Mouse (Mus musculus): ENCODE data around the gene Ank.

The Ank gene

GRCm38 (mm10) chr15:27497300-27497997, 31.0 kb downstream of the Ank start:
- DNase-seq: no peak

- no peak for DNase-seq
Observed at GRCm38 (mm10) chr15:27498078-27498477, 31.6 kb downstream of the Ank start.

DNA sequence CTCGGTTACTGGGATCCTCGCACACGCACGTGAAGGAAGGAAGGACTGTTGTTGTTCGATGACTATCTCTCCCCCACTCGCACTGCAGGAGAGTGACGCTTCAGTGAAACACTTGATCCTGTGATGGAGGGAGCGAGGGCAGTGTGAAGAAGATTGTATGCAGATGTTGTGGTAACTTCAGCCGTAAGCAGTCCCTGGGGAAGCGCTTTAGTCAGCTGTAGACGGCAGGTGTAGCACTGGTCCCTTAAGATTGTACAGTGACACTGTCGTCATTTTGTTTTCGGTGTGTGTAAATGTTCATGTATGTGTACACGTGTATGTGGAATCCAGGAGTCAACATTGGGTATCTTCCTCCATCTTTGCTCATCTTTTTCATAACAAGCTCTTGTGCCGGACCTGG, 33.9 kb downstream of the Ank start:
- no peak for DNase-seq

DNA sequence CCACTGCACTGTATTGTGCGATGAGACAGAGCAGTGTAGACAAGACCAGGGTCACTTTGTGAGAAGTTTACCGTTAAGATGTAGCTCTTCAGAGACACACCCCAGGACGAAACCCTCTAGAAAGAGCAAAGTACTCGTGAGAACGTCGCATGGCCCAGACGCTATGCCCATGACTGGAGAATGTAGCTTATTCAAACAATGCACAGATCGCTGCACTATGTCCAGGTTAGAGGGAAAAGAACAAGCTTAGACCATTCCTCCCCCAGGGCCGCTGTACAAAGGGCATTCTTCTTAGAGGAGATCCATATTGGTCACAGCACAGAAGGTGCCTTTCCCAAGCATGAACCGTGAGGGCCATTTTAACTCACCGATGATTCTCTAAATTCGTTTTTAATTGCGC, 35.9 kb downstream of the Ank start:
- no peak for DNase-seq

DNA sequence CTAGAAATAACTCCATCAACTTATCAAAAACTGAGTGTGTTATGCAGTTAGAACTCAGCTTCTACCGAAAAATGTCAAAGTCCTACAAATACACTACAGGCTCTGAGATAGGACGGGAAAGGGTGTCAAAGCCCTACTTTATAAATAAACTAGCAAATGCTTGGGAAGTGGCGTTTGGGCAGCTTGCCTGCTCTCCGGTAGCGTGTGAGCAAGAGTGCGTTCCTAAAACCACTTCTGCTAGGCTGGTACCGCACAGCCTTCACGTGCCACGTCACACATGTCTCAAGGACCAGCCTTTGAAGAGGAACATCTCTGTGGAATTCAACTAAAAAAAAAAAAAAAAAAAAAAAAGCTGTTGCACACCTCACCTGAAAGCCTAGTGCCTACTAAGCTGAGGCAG, 36.7 kb downstream of the Ank start:
- DNase-seq: no peak

DNA sequence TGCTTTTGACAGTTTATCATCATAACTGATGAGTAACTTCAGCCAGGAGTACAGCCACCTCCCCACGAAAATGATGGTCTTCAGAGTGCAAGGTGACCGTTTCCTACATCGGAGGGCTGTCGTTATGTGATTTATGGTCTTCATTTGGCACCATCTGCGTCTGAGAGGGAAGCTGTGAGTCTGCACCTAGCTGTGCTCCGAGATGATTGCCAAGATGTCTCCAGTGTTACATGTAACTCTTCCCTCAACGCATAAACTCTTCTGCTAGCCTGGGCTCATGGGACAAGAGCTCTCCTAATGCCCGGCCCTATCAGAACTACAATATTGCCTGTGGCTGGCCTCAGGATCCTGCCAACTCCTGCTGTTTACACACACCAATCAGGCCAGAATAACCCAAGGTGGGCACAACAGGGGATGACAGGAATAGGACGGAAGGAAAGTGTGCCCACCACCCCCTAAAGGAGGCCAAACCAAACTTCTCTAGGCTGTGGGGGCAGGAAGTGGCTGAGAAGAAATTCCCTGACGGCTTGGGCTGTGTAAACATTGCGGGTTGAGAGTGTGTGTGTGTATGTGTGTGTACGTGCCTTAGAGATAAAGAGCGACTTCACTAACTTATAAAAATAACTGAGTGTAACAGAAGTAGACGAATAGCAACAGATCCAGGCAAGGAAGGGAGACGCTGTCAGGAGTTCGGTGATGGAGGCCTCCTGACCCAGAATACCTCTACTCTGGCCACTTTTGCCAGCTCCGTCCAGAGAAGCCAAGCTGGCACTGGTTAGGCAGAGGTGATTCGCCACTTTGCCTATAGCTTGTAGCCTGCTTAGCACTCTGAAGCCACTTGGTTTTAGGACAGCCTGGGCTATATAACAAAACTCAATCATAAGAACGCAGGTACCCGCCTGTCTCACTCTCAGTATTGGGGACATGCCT, 37.6 kb downstream of the Ank start:
- no peak for DNase-seq

DNA sequence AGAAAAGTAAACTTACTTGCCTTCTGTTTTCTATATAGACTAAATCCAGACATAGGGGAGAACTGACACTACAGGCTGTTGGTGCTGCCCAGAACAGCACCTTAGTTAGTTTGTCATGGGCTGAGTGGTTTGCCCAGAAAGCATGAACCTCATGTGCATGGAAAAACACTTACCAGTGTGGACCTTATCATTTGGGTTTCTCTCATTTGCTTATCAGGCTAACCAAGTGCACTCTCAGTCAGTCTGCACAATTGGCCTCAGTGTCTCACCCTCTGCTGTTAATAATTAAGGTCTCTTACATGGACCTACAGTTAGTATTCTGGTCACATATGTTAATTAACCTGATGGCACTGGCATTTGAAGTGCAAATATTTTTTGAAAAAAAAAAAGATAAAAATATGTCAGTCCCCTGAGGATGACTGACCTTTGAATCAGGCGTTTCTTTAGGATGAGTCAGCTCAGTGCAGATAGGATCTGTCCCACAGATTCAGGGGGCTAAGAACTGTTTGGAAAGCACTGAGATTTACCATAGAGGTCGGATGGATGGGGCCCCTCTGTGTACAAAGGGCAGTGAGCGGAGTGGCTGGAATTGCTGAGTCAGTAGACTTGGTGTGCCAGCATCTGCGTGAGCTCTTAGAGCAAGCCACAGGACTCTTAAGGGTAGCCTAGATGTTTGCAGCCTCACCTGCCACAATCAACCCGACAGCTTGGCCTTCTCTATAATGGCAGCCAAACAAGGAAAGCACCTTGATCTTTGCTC, 39.8 kb downstream of the Ank start:
- no peak for DNase-seq

- no peak for DNase-seq
Observed at GRCm38 (mm10) chr15:27506893-27507596, 40.6 kb downstream of the Ank start.

- DNase-seq: no peak
Observed at GRCm38 (mm10) chr15:27508169-27508568, 41.7 kb downstream of the Ank start.

DNA sequence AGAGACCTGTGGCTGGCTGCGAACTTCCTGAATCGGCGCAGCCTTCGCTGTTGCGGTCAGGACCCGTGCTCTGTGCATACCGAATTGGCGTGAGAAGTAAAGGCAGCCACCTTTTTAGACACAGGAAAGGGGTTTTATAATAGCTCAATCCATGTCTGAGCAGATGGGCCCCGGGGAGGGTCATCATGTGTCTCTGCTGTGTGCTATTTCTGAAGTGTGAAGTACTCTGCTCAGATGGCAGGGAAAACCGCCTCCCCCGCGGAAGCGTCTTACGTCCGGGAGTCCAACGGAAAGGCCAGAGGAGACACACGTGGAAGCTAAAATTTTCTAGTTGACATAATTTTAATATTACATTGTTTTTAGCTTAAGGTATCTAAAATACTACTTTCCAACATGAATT, 42.5 kb downstream of the Ank start:
- peak; percentile 94 for DNase-seq

DNA sequence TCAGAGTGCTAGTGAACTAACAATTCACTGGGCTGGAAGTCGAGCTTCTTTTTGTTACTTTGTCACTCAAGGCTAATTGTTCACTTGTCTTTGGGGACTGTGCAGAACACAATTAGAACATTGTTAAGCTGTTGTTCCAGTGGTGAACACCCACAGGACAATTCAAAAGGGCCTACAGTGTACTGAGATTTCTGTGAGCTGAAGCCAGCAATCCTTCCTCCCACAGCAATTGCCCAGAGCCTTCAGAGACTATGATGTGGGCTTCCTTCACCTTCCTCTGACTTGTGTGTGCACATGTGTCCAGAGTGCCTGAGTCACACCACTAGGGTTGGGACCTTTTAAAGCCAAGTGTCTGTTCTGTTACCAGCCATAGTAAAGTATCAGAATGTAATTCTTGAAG, 50.5 kb downstream of the Ank start:
- DNase-seq: no peak

DNA sequence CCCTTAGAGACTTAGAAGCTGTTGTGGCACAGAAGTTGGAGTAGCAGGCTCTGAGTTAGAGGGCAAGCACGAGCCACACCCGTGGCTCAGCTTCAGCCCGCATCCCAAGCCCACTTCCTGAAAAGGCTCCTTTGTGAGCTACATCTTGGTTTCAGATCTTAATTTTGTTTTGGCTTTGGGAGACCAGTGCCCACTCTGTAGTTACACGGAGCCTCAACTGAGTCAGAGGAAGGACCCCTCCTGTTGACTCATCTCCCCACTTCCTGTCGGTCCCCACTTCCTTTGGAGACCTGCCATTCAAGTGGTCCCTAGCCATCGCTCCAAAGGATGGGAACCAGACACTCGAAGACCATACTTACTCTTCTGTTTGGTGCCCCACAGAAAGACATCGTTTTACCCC, 51.5 kb downstream of the Ank start:
- peak; percentile 93 for DNase-seq

- no peak for DNase-seq
Observed at GRCm38 (mm10) chr15:27519857-27520256, 53.4 kb downstream of the Ank start.

DNA sequence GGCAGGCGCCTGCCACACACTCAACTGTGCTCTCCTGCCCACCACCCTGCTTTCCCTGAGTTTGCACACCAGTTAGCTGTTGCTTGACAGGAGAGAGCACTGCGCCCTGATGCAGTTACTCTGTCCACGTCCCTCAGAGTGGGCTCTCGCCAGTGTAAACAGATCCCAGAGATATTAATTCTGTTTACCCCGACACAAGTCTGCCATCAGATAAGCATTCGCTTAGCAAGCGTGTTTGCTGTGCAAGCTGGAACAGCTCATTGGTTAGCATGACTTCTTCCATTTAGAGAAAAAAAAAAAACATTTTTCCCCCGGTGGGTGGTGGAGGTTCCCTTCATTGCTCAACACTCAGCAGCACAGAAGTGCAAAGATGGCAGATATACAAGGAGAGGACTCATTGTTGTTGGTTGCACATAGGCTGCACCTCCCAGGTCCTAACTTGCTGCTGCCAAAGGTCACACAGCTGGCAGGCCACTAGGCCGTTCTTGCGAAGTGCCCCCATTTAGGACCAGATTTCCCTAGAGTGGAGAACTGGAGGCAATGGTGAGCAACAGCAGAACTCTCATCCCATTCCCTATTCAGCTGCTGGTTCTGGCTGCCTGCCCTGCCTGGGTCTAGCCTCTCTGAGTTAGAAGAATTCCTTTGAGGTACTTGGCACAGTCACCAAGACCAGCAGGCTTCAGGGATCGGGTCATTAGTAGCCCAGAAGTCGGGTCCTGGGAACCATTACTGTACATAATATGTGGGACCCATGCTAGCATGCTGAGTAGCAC, 58.9 kb downstream of the Ank start:
- DNase-seq: peak; percentile 92

DNA sequence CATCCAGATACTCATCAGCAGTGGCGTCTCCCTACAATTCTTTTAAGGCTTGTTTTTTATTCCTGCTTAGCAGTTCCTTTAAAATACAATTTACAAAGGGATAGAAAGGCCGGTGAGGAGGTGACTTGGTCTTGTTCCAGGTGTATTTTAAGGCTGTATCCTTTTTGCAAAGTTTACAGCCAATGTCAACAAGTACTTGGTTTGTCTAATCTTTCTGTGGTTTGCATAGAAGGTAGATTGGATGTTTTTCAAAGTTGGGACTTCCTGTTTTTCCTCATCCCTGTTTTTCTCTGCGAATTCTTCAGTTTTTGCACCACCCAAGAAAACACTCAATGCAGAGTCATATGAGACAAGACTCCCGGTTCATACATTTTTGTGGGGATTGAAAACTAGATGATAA, 62.4 kb downstream of the Ank start:
- DNase-seq: no peak

GRCm38 (mm10) chr15:27530023-27530422, 63.5 kb downstream of the Ank start:
- peak; percentile 83 for DNase-seq

GRCm38 (mm10) chr15:27533036-27533435, 66.6 kb downstream of the Ank start:
- DNase-seq: no peak

DNA sequence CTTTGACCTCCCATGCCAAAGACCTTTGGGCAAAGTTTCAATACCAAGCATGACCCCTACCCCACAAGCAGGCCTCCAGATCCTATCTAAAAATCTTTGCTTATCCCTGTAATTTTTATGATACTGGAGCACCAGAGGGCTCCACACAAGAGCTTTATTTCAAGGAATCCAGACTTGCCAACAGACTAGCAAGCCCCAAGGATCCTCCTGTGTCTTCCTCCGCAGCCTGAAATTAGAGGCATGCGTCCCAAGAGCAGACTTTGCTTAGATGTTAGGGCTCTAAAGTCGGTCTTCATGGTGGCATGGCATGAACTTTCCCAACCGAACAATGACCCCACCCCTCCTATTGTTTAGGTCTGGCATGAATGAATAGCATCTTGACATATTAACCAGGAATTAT, 69.2 kb downstream of the Ank start:
- no peak for DNase-seq

GRCm38 (mm10) chr15:27536186-27536585, 69.7 kb downstream of the Ank start:
- no peak for DNase-seq

GRCm38 (mm10) chr15:27536771-27537170, 70.3 kb downstream of the Ank start:
- peak; percentile 87 for DNase-seq

GRCm38 (mm10) chr15:27537519-27538223, 71.2 kb downstream of the Ank start:
- DNase-seq: peak; percentile 98

All from heart, adult 11 months (tissue).